Mouse (Mus musculus): ENCODE data around the gene Tmem11.

GRCm38 (mm10) chr11:60828903-60829302, 50.2 kb downstream of the Tmem11 start:
- TF ChIP-seq CTCF (IDR thresholded peaks at IDR 0.05; ENCODE audit: control insufficient read depth, insufficient read depth, insufficient read length) = no peak
- no peak for TF ChIP-seq MAX (IDR thresholded peaks at IDR 0.05)
- no peak for TF ChIP-seq MYOG (IDR thresholded peaks at IDR 0.05; ENCODE audit: control insufficient read depth, extremely low read depth, insufficient read length)
